Mouse (Mus musculus) midbrain, postnatal 0 days (tissue): ENCODE data around the gene Auh. TPM values are rescaled to one million over a fixed set of nuclear protein-coding genes. Genes with fewer than 3 reads are reported as not detected.

ENCODE experiments used
- ATAC-seq: fragments of 200-750 bp; cut with Nextera tagmentation; 2 replicates; pipeline ENCODE4 v1.8.0; 2017; ENCODE audit warnings: moderate number of reproducible peaks, mild to moderate bottlenecking, moderate TSS enrichment, moderate library complexity; ENCODE audit not compliant: low FRiP score
- DNase-seq: peaks from one replicate; pipeline ENCODE4 v3.0.0-alpha.2; 2015; ENCODE audit warnings: low spot score
- H3K27ac ChIP-seq: fragments of 300-500 bp; sonication (generic); 2 replicates; pipeline ENCODE4 v1.5.1; 2014; ENCODE audit warnings: low read depth, mild to moderate bottlenecking, low read length, mixed read lengths
- H3K27me3 ChIP-seq: fragments of 300-500 bp; sonication (generic); 2 replicates; pipeline ENCODE4 v1.6.1; 2014; ENCODE audit warnings: low read length, control low read depth, mixed read lengths; ENCODE audit not compliant: insufficient read depth
- H3K36me3 ChIP-seq: fragments of 300-500 bp; sonication (generic); 2 replicates; pipeline ENCODE4 v1.6.1; 2014; ENCODE audit warnings: low read length, control low read depth, mixed read lengths; ENCODE audit not compliant: insufficient read depth
- H3K4me1 ChIP-seq: fragments of 300-500 bp; sonication (generic); 2 replicates; pipeline ENCODE4 v1.6.1; 2014; ENCODE audit warnings: mild to moderate bottlenecking, control low read depth, antibody characterized with exemption, low read length, mixed read lengths; ENCODE audit not compliant: insufficient read depth
- H3K4me2 ChIP-seq: fragments of 300-500 bp; sonication (generic); 2 replicates; pipeline ENCODE4 v1.6.1; 2014; ENCODE audit warnings: low read depth, mild to moderate bottlenecking, low read length, mixed read lengths; ENCODE audit not compliant: poor library complexity, severe bottlenecking
- H3K4me3 ChIP-seq: fragments of 300-500 bp; sonication (generic); 2 replicates; pipeline ENCODE4 v1.5.1; 2014; ENCODE audit warnings: low read depth, mild to moderate bottlenecking, low read length, moderate library complexity
- H3K9ac ChIP-seq: fragments of 300-500 bp; sonication (generic); replicated peaks from 2 replicates; pipeline ENCODE4 v1.6.1; 2014; ENCODE audit warnings: mild to moderate bottlenecking, low read length, moderate library complexity, mixed read lengths; ENCODE audit not compliant: poor library complexity, severe bottlenecking
- H3K9me3 ChIP-seq: fragments of 300-500 bp; sonication (generic); 2 replicates; pipeline ENCODE4 v1.6.1; 2016; ENCODE audit warnings: low read length, control low read depth
- CTCF ChIP-seq: IDR thresholded peaks from 2 replicates; pipeline ENCODE4 v1.5.1; 2016; ENCODE audit warnings: antibody characterized with exemption, mild to moderate bottlenecking
- WGBS: fragments of 180-500 bp; shearing (Covaris S2); extraction: QIAGEN DNeasy Blood & Tissue Kit; methylation state at CpG from one replicate; pipeline ENCODE4 v1.1.7; 2014; 5-methylcytosine and 5-hydroxymethylcytosine counted together
- polyA plus RNA-seq: library from polyadenylated mRNA; unstranded; fragments of >200 nt; fragmentation: Nextera tagmentation; extraction: Ambion mirVana; gene quantifications from 2 replicates; pipeline ENCODE4 v1.2.1, GENCODE M21; 2015
- total RNA-seq: library from RNA; depleted of rRNA; stranded (reverse); fragments of >200 nt; gene quantifications from 2 replicates; pipeline ENCODE4 v1.2.3, GENCODE M21; 2014

Auh gene
- total and polyA plus RNA-seq, 2 experiments from 2014 or later, result 53.9 to 55.9 TPM

- WGBS, result 50% methylated on average over 6 of the region's 6 CpGs
- Histone ChIP-seq H3K4me3 (no peak overlapping the region), H3K4me1 (no peaks in the 10 kb centered on the region; the same call in 1 of the 2 replicates), H3K27ac (no peak overlapping the region), H3K9me3 (no peaks in the 10 kb centered on the region), H3K36me3 (no peaks in the 10 kb centered on the region), H3K9ac (no peak overlapping the region), H3K4me2 (no peak overlapping the region), H3K27me3 (no peaks in the 10 kb centered on the region)
- TF ChIP-seq CTCF, result no peak
- ATAC-seq (no peak), DNase-seq (peak; percentile 38)
Observed at GRCm38 (mm10) chr13:52875089-52875488, 54.4 kb downstream of the Auh start.

DNA sequence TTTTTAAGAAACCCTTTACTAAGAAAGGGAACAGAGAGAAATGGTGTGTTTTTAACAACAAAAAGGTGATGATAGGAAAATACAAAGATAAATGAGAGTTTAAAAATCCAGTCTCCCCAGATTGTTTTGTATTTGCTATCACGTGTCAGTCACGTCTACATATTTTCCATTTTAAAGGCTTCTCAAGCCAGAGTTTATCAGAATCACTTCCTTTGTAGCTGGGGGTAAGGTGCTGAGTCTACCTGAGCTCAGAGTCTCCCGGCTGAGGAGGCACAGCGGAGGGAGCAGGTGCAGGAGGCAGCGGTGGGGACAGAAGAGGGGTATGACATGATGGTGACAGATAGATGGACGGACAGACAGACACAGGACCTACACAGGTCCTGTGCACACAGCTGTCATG, 55.1 kb downstream of the Auh start:
- no peaks in the 10 kb centered on the region for H3K36me3 ChIP-seq
- no peak overlapping the region for H3K9ac ChIP-seq
- no peaks in the 10 kb centered on the region for H3K4me1 ChIP-seq
- TF ChIP-seq CTCF, result no peak
- no peak for DNase-seq
- no peaks in the 10 kb centered on the region for H3K9me3 ChIP-seq
- 90% methylated on average over 6 of the region's 6 CpGs for WGBS
- no peak overlapping the region for H3K27ac ChIP-seq
- no peak overlapping the region for H3K4me2 ChIP-seq
- no peak overlapping the region for H3K4me3 ChIP-seq
- ATAC-seq, result no peak
- H3K27me3 ChIP-seq, result no peaks in the 10 kb centered on the region

GRCm38 (mm10) chr13:52873923-52874322, 55.6 kb downstream of the Auh start:
- no peak for TF ChIP-seq CTCF
- Histone ChIP-seq H3K27me3 (no peaks in the 10 kb centered on the region), H3K4me1 (no peaks in the 10 kb centered on the region), H3K4me3 (no peak overlapping the region), H3K36me3 (no peaks in the 10 kb centered on the region), H3K4me2 (no peak overlapping the region), H3K9ac (no peak overlapping the region), H3K9me3 (no peaks in the 10 kb centered on the region), H3K27ac (no peak overlapping the region)
- no peak for ATAC-seq
- no peak for DNase-seq
- 91% methylated on average over 11 of the region's 11 CpGs for WGBS

DNA sequence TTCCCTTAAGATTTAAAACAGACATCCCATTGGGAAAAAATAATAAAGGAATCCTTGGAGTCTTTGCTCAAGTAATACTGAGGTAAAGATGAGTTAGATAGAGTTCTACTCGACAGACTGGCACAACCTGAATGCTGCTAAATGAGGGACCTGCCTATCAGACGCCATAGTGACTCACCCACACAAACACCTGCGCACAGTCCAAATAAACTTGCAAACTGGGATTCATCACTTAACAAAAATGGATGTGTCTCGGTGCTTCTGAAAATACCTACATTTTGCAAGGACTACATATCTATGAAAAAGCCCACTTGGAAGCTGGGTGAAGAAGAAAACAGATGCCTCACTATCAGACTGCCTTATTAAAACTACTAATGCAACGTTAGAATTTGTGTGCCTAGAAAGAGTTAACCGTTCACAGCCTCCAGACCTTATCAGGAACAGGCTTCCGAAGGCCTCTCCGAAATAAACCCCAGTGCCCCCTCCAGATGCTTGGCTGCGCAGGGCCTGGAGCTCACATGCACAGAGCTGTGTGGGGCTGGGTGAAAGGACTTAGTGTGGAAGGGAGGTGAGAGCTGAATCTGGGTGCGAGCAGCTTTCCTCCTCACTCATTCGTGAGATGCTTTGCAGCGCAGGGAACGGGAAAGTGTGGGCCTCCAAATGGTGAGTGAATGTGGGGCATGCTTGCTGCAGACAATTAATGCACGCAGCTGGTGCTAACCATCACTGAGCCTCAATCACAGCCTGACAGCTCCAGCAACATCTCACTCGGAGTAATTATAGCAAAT, 63.3 kb downstream of the Auh start:
- H3K9ac ChIP-seq, result no peak overlapping the region

GRCm38 (mm10) chr13:52863436-52863835, 66.0 kb downstream of the Auh start:
- 89% methylated on average over 8 of the region's 8 CpGs for WGBS
- Histone ChIP-seq H3K9me3 (no peaks in the 10 kb centered on the region), H3K36me3 (no peaks in the 10 kb centered on the region), H3K4me3 (no peak overlapping the region), H3K4me2 (no peak overlapping the region), H3K4me1 (no peaks in the 10 kb centered on the region), H3K9ac (no peak overlapping the region), H3K27me3 (no peaks in the 10 kb centered on the region), H3K27ac (no peak overlapping the region)
- no peak for ATAC-seq
- TF ChIP-seq CTCF, result no peak
- no peak for DNase-seq

More for the DNA sequence above, 63.3 kb downstream of the Auh start:
- H3K4me1 ChIP-seq, result no peaks in the 10 kb centered on the region
- H3K36me3 ChIP-seq, result no peaks in the 10 kb centered on the region
- H3K4me2 ChIP-seq, result no peak overlapping the region
- H3K27ac ChIP-seq, result no peak overlapping the region
- no peak overlapping the region for H3K4me3 ChIP-seq
- no peak for TF ChIP-seq CTCF
- DNase-seq (peak; percentile 43), ATAC-seq (no peak)
- no peaks in the 10 kb centered on the region for H3K9me3 ChIP-seq
- WGBS, result 63% methylated on average over 15 of the region's 15 CpGs
- H3K27me3 ChIP-seq, result no peaks in the 10 kb centered on the region

- DNase-seq, result no peak
- H3K36me3 ChIP-seq, result no peaks in the 10 kb centered on the region
- no peak overlapping the region for H3K27ac ChIP-seq
- H3K4me1 ChIP-seq, result no peaks in the 10 kb centered on the region
- H3K9me3 ChIP-seq, result no peaks in the 10 kb centered on the region
- no peaks in the 10 kb centered on the region for H3K27me3 ChIP-seq
- no peak overlapping the region for H3K4me3 ChIP-seq
- TF ChIP-seq CTCF, result no peak
- H3K4me2 ChIP-seq, result no peak overlapping the region
- ATAC-seq, result no peak
- WGBS, result 79% methylated on average over 22 of the region's 22 CpGs
- no peak overlapping the region for H3K9ac ChIP-seq
Observed at GRCm38 (mm10) chr13:52860006-52860685, 69.3 kb downstream of the Auh start.
